Mouse (Mus musculus): ENCODE measurements around the gene Cadm1. TPM values are rescaled to one million over a fixed set of nuclear protein-coding genes. Genes with fewer than 3 reads are reported as not detected.
A peak's percentile ranks its signal among the peaks of the same experiment; 100 is the strongest.

Gene Cadm1
- polyA plus RNA-seq, 1 experiment, result 9.3 TPM

DNA sequence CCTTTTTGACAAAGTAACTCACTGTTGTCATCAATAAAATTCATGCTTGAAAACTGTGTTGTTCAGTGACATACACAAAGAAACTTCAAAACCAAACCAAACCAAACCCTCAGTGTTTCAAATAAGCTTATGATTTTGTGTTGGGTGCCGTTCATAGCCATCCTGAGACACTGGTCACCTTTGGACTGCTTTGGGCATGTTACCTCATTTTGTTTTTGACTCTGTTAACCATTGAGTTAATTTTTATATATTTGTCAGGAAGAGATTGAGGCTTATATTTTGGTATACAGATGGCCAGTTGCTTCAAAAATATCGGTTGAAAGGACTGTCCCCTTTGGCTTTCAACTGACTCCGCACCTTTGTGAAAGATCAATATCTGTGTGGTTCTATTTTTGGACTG is 30.8 kb downstream of the Cadm1 start:
- no peak overlapping the region for H3K4me2 ChIP-seq (ENCODE audit: low read depth)
- no peaks in the 10 kb centered on the region for H3K27me3 ChIP-seq (ENCODE audit: control insufficient read depth, insufficient read depth, insufficient read length)
- H3K4me3 ChIP-seq, result no peak overlapping the region
- no peak overlapping the region for H3ac ChIP-seq (ENCODE audit: control insufficient read depth, insufficient read length)
- no peaks in the 10 kb centered on the region for H3K36me3 ChIP-seq (ENCODE audit: control insufficient read depth, insufficient read depth)
- TF ChIP-seq TCF3 (IDR thresholded peaks at IDR 0.05; ENCODE audit: insufficient read length, low read depth), result no peak
- TF ChIP-seq MYOG (IDR thresholded peaks at IDR 0.05; ENCODE audit: control insufficient read depth in 1 of 3, insufficient read depth in 1 of 3, insufficient read length in 2 of 3, low read depth in 2 of 3), result no peak
- TF ChIP-seq TCF12 (IDR thresholded peaks at IDR 0.05; ENCODE audit: insufficient read depth, poor library complexity, severe bottlenecking), result no peak
- TF ChIP-seq MYOD1 (IDR thresholded peaks at IDR 0.05; ENCODE audit: control insufficient read depth in 1 of 3, insufficient read length in 2 of 3, low read depth in 2 of 3), result no peak
- TF ChIP-seq POLR2A (IDR thresholded peaks at IDR 0.05; ENCODE audit: insufficient read length, low read depth), result no peak
- TF ChIP-seq USF1 (IDR thresholded peaks at IDR 0.05; ENCODE audit: low read depth), result no peak
- TF ChIP-seq POLR2AphosphoS2 (IDR thresholded peaks at IDR 0.05; ENCODE audit: insufficient read length, low read depth), result no peak
- no peak for TF ChIP-seq SRF (IDR thresholded peaks at IDR 0.05; ENCODE audit: control insufficient read depth, insufficient read length, low read depth)
- TF ChIP-seq REST (IDR thresholded peaks at IDR 0.05; ENCODE audit: insufficient read depth, insufficient read length), result no peak
- peaks cover 4% of the 10 kb centered on the region for H3K79me2 ChIP-seq (ENCODE audit: control insufficient read depth, insufficient read depth)

DNA sequence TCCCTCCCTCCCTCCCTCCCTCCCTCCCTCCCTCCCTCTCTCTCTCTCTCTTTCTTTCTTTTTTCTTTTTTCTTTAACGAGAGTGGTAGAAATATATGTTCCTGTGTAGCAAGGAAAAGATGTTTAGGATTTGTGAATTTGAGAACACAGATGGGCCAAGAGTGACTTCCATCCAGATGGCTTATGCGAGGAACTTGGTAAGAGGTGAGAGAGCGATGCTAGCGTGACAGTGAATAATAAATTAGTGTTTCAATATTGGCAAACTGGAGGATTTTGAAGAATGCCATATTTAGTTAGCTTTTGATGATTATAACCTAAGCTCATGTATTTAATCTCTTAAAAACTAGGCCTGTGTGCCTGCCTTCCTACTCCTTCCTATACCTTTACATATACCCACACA is 31.6 kb downstream of the Cadm1 start:
- Histone ChIP-seq H3K36me3 (ENCODE audit: control insufficient read depth, insufficient read depth) (no peaks in the 10 kb centered on the region), H3K4me2 (ENCODE audit: low read depth) (no peak overlapping the region), H3K27me3 (ENCODE audit: control insufficient read depth, insufficient read depth, insufficient read length) (no peaks in the 10 kb centered on the region), H3K4me3 (no peak overlapping the region), H3ac (ENCODE audit: control insufficient read depth, insufficient read length) (no peak overlapping the region), H3K79me2 (ENCODE audit: control insufficient read depth, insufficient read depth) (peaks cover 4% of the 10 kb centered on the region)
- no peak for TF ChIP-seq CEBPB (IDR thresholded peaks at IDR 0.05; ENCODE audit: insufficient read depth, poor library complexity, severe bottlenecking)
- TF ChIP-seq MAX (IDR thresholded peaks at IDR 0.05; ENCODE audit: low read depth), result no peak
- TF ChIP-seq MYOG (IDR thresholded peaks at IDR 0.05; ENCODE audit: control insufficient read depth in 1 of 3, insufficient read depth in 1 of 3, insufficient read length in 2 of 3, low read depth in 2 of 3), result no peak
- no peak for TF ChIP-seq TCF3 (IDR thresholded peaks at IDR 0.05; ENCODE audit: insufficient read length, low read depth)
- TF ChIP-seq REST (IDR thresholded peaks at IDR 0.05; ENCODE audit: insufficient read depth, insufficient read length), result no peak

DNA sequence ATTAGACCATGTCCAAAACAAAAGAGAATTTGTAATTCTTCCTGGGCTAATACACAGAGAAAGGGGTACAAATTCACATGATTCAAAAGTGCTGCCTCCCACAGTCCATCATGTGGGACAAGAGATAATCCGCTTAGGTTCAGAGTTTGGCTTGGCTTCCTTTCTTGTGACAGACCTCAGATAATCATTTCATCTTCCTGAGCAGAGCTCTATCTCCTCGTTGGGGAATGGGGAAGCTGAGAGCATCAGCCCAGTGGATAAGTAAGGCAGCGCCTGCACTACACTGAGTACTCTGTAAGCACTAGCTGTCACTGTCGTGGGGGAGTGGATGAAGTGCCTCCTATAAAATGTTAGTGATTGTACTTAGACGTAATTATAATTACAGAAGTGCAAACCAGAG is 35.1 kb downstream of the Cadm1 start:
- H3ac ChIP-seq (ENCODE audit: control insufficient read depth, insufficient read length), result no peak overlapping the region
- H3K79me2 ChIP-seq (ENCODE audit: control insufficient read depth, insufficient read depth), result peaks cover 5% of the 10 kb centered on the region
- no peaks in the 10 kb centered on the region for H3K36me3 ChIP-seq (ENCODE audit: control insufficient read depth, insufficient read depth)
- H3K4me3 ChIP-seq, result no peak overlapping the region
- no peaks in the 10 kb centered on the region for H3K27me3 ChIP-seq (ENCODE audit: control insufficient read depth, insufficient read depth, insufficient read length)
- TF ChIP-seq MYOD1 (IDR thresholded peaks at IDR 0.05; ENCODE audit: control insufficient read depth in 1 of 3, insufficient read length in 2 of 3, low read depth in 2 of 3) (no peak), USF1 (IDR thresholded peaks at IDR 0.05; ENCODE audit: low read depth) (no peak), POLR2AphosphoS2 (IDR thresholded peaks at IDR 0.05; ENCODE audit: insufficient read length, low read depth) (no peak), MYOG (IDR thresholded peaks at IDR 0.05; ENCODE audit: control insufficient read depth in 1 of 3, insufficient read depth in 1 of 3, insufficient read length in 2 of 3, low read depth in 2 of 3) (no peak), TCF3 (IDR thresholded peaks at IDR 0.05; ENCODE audit: insufficient read length, low read depth) (no peak), E2F4 (IDR thresholded peaks at IDR 0.05; ENCODE audit: insufficient read depth) (no peak), SRF (IDR thresholded peaks at IDR 0.05; ENCODE audit: control insufficient read depth, insufficient read length, low read depth) (no peak), POLR2A (IDR thresholded peaks at IDR 0.05; ENCODE audit: insufficient read length, low read depth) (no peak), CEBPB (IDR thresholded peaks at IDR 0.05; ENCODE audit: insufficient read depth, poor library complexity, severe bottlenecking) (no peak), REST (IDR thresholded peaks at IDR 0.05; ENCODE audit: insufficient read depth, insufficient read length) (no peak), MAX (IDR thresholded peaks at IDR 0.05; ENCODE audit: low read depth) (no peak), TCF12 (IDR thresholded peaks at IDR 0.05; ENCODE audit: insufficient read depth, poor library complexity, severe bottlenecking) (no peak)
- no peak overlapping the region for H3K4me2 ChIP-seq (ENCODE audit: low read depth)

DNA sequence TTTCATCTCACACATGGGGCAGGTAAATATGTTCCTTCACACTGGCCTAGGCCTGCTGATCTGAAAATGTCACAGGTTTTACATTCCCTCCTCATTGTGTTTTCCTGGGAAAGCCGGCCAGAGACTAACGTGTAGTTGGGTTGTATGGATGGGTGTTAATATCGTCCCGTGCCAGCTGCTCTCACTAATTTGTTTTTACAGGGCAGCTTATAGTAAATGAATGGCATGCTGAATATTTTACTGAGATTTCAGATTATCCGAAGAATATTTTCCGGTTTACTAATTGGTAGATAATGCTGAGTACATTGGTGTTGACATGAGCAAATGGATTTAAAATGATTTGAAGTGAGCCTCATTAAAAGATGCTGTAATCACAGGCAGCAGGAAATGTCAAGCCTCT is 37.9 kb downstream of the Cadm1 start:
- TF ChIP-seq MYOG (IDR thresholded peaks at IDR 0.05; ENCODE audit: control insufficient read depth in 1 of 3, insufficient read depth in 1 of 3, insufficient read length in 2 of 3, low read depth in 2 of 3) (no peak), REST (IDR thresholded peaks at IDR 0.05; ENCODE audit: insufficient read depth, insufficient read length) (no peak), TCF12 (IDR thresholded peaks at IDR 0.05; ENCODE audit: insufficient read depth, poor library complexity, severe bottlenecking) (no peak), MYOD1 (IDR thresholded peaks at IDR 0.05; ENCODE audit: control insufficient read depth in 1 of 3, insufficient read length in 2 of 3, low read depth in 2 of 3) (no peak), USF1 (IDR thresholded peaks at IDR 0.05; ENCODE audit: low read depth) (no peak), E2F4 (IDR thresholded peaks at IDR 0.05; ENCODE audit: insufficient read depth) (no peak), TCF3 (IDR thresholded peaks at IDR 0.05; ENCODE audit: insufficient read length, low read depth) (no peak), POLR2AphosphoS2 (IDR thresholded peaks at IDR 0.05; ENCODE audit: insufficient read length, low read depth) (no peak), CEBPB (IDR thresholded peaks at IDR 0.05; ENCODE audit: insufficient read depth, poor library complexity, severe bottlenecking) (no peak), POLR2A (IDR thresholded peaks at IDR 0.05; ENCODE audit: insufficient read length, low read depth) (no peak), SRF (IDR thresholded peaks at IDR 0.05; ENCODE audit: control insufficient read depth, insufficient read length, low read depth) (no peak), MAX (IDR thresholded peaks at IDR 0.05; ENCODE audit: low read depth) (no peak)
- Histone ChIP-seq H3K27me3 (ENCODE audit: control insufficient read depth, insufficient read depth, insufficient read length) (no peaks in the 10 kb centered on the region), H3K79me2 (ENCODE audit: control insufficient read depth, insufficient read depth) (peaks cover 5% of the 10 kb centered on the region), H3K4me2 (ENCODE audit: low read depth) (no peak overlapping the region), H3ac (ENCODE audit: control insufficient read depth, insufficient read length) (no peak overlapping the region), H3K4me3 (no peak overlapping the region), H3K36me3 (ENCODE audit: control insufficient read depth, insufficient read depth) (no peaks in the 10 kb centered on the region)

DNA sequence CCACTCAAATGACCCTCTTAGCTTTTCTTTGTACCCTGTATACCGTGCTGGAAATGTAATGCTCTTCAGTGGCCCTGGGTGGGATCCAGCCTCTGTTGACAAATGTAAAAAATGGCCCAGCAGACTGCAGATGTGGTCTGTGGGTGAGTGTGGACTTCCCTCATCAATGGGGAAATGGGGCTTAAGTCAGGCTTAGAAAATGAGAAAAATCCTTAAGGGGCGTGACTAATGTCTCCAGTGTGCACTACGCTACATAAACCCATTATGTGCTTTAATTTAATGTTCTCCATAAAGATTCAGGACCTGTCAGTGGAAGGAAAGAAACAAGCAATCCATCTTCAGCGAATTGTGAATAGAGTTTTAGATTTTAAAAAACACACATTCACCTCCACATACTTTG is 40.2 kb downstream of the Cadm1 start:
- Histone ChIP-seq H3K79me2 (ENCODE audit: control insufficient read depth, insufficient read depth) (peaks cover 5% of the 10 kb centered on the region), H3K4me2 (ENCODE audit: low read depth) (peak overlapping the region; percentile 16), H3ac (ENCODE audit: control insufficient read depth, insufficient read length) (no peak overlapping the region), H3K27me3 (ENCODE audit: control insufficient read depth, insufficient read depth, insufficient read length) (no peaks in the 10 kb centered on the region), H3K4me3 (no peak overlapping the region), H3K36me3 (ENCODE audit: control insufficient read depth, insufficient read depth) (no peaks in the 10 kb centered on the region)
- no peak for TF ChIP-seq USF1 (IDR thresholded peaks at IDR 0.05; ENCODE audit: low read depth)
- TF ChIP-seq MAX (IDR thresholded peaks at IDR 0.05; ENCODE audit: low read depth), result no peak
- no peak for TF ChIP-seq POLR2A (IDR thresholded peaks at IDR 0.05; ENCODE audit: insufficient read length, low read depth)
- no peak for TF ChIP-seq REST (IDR thresholded peaks at IDR 0.05; ENCODE audit: insufficient read depth, insufficient read length)
- TF ChIP-seq MYOG (IDR thresholded peaks at IDR 0.05; ENCODE audit: control insufficient read depth in 1 of 3, insufficient read depth in 1 of 3, insufficient read length in 2 of 3, low read depth in 2 of 3), result no peak
- TF ChIP-seq TCF3 (IDR thresholded peaks at IDR 0.05; ENCODE audit: insufficient read length, low read depth), result no peak
- no peak for TF ChIP-seq MYOD1 (IDR thresholded peaks at IDR 0.05; ENCODE audit: control insufficient read depth in 1 of 3, insufficient read length in 2 of 3, low read depth in 2 of 3)
- TF ChIP-seq CEBPB (IDR thresholded peaks at IDR 0.05; ENCODE audit: insufficient read depth, poor library complexity, severe bottlenecking), result no peak
- TF ChIP-seq E2F4 (IDR thresholded peaks at IDR 0.05; ENCODE audit: insufficient read depth), result no peak
- no peak for TF ChIP-seq TCF12 (IDR thresholded peaks at IDR 0.05; ENCODE audit: insufficient read depth, poor library complexity, severe bottlenecking)
- no peak for TF ChIP-seq POLR2AphosphoS2 (IDR thresholded peaks at IDR 0.05; ENCODE audit: insufficient read length, low read depth)
- TF ChIP-seq SRF (IDR thresholded peaks at IDR 0.05; ENCODE audit: control insufficient read depth, insufficient read length, low read depth), result no peak
